Mouse (Mus musculus) liver, adult 2 months (tissue): ENCODE results near the gene Il27ra. TPM values are rescaled to one million over a fixed set of nuclear protein-coding genes. Genes with fewer than 3 reads are reported as not detected.

ENCODE experiments used
- DNase-seq: peaks from one replicate; pipeline ENCODE4 v3.0.0-alpha.2; 2011; ENCODE audit warnings: low read depth, low spot score; ENCODE audit errors: extremely low read depth
- H3K27ac ChIP-seq: fragments of 200-500 bp; replicated peaks from 2 replicates; pipeline ENCODE4 v1.5.1; 2012; ENCODE audit warnings: low read depth, mild to moderate bottlenecking, control low read depth, inconsistent platforms, low read length; ENCODE audit not compliant: insufficient read depth
- H3K27me3 ChIP-seq: fragments of 200-500 bp; 2 replicates; pipeline ENCODE4 v1.6.1; 2012; ENCODE audit warnings: mild to moderate bottlenecking, moderate library complexity, low read length, inconsistent platforms; ENCODE audit not compliant: control insufficient read depth, insufficient read depth
- H3K36me3 ChIP-seq: fragments of 200-500 bp; 2 replicates; pipeline ENCODE4 v1.6.1; 2012; ENCODE audit warnings: low read length, inconsistent platforms; ENCODE audit not compliant: control insufficient read depth, insufficient read depth
- H3K4me1 ChIP-seq: fragments of 200-500 bp; 2 replicates; pipeline ENCODE4 v1.6.1; 2011; ENCODE audit warnings: low read length; ENCODE audit not compliant: control insufficient read depth, insufficient read depth
- H3K4me3 ChIP-seq: fragments of 200-500 bp; 2 replicates; pipeline ENCODE4 v1.5.1; 2011; ENCODE audit warnings: low read depth, mild to moderate bottlenecking, control low read depth, low read length, moderate library complexity; ENCODE audit not compliant: insufficient read depth
- H3K79me2 ChIP-seq: fragments of 200-500 bp; 2 replicates; pipeline ENCODE4 v1.6.1; 2012; ENCODE audit warnings: inconsistent platforms, mild to moderate bottlenecking, low read length, moderate library complexity; ENCODE audit not compliant: control insufficient read depth, insufficient read depth
- H3K9ac ChIP-seq: fragments of 200-500 bp; 2 replicates; pipeline ENCODE4 v1.6.1; 2012; ENCODE audit warnings: low read depth, mild to moderate bottlenecking, control low read depth, inconsistent platforms, low read length
- CTCF ChIP-seq: fragments of 200-500 bp; IDR thresholded peaks from 2 replicates; pipeline ENCODE4 v1.5.1; 2011; ENCODE audit warnings: low read depth, low read length, control low read depth
- POLR2A ChIP-seq: fragments of 200-500 bp; IDR thresholded peaks from 2 replicates; pipeline ENCODE4 v1.6.1; 2011; ENCODE audit warnings: low read length, control low read depth; ENCODE audit not compliant: insufficient read depth; ENCODE audit errors: extremely low read depth
- WGBS: fragments of 180-500 bp; shearing (Covaris S2); methylation state at CpG from one replicate; pipeline ENCODE4 v1.1.7; 2018; 5-methylcytosine and 5-hydroxymethylcytosine counted together
- polyA plus RNA-seq: library from polyadenylated mRNA; depleted of rRNA; stranded (reverse); fragments of >200 nt; gene quantifications from 2 replicates; pipeline ENCODE4 v1.2.3, GENCODE M21; 2012
- total RNA-seq: library from RNA; depleted of rRNA; stranded (reverse); fragments of >200 nt; gene quantifications from 2 replicates; pipeline ENCODE4 v1.2.3, GENCODE M21; 2014

Gene Il27ra
- total and polyA plus RNA-seq, 2 experiments = 1.5 to 2.1 TPM

- no peak for DNase-seq
- peaks cover 4% of the 10 kb centered on the region for H3K27me3 ChIP-seq
These were observed 21.3 kb downstream of the Il27ra start, which contains the start of gene Palm3 for GRCm38 (mm10) chr8:84021096-84021495. Gene Palm3 (plus strand): TSS chr8:84021471.

GRCm38 (mm10) chr8:84019738-84020137 lies 22.7 kb downstream of the Il27ra start:
- 77% methylated on average over 9 of the region's 9 CpGs for WGBS
- TF ChIP-seq CTCF (no peak), POLR2A (no peak)
- Histone ChIP-seq H3K27me3 (no peaks in the 10 kb centered on the region; the same call in 1 of the 2 replicates), H3K9ac (no peak overlapping the region), H3K79me2 (no peaks in the 10 kb centered on the region), H3K4me1 (no peaks in the 10 kb centered on the region), H3K36me3 (no peaks in the 10 kb centered on the region), H3K27ac (no peak overlapping the region), H3K4me3 (no peak overlapping the region)
- DNase-seq = no peak

More at GRCm38 (mm10) chr8:84021096-84021495, 21.3 kb downstream of the Il27ra start, which contains the start of gene Palm3:
- no peaks in the 10 kb centered on the region for H3K36me3 ChIP-seq
- no peaks in the 10 kb centered on the region for H3K79me2 ChIP-seq
- H3K27ac ChIP-seq = no peak within 1 kb of the TSS
- WGBS = 21% methylated on average over 17 of the region's 18 CpGs
- no peak within 1 kb of the TSS for H3K4me3 ChIP-seq
- H3K4me1 ChIP-seq = no peaks in the 10 kb centered on the region
- no peak for TF ChIP-seq POLR2A
- TF ChIP-seq CTCF = no peak
- H3K9ac ChIP-seq = no peak within 1 kb of the TSS

GRCm38 (mm10) chr8:84015833-84016232 lies 26.6 kb downstream of the Il27ra start:
- no peak overlapping the region for H3K4me3 ChIP-seq
- TF ChIP-seq CTCF = no peak
- H3K27me3 ChIP-seq = no peaks in the 10 kb centered on the region
- no peak overlapping the region for H3K27ac ChIP-seq
- H3K79me2 ChIP-seq = no peaks in the 10 kb centered on the region
- H3K9ac ChIP-seq = no peak overlapping the region
- 98% methylated on average over 5 of the region's 5 CpGs for WGBS
- no peak for DNase-seq
- peaks cover 5% of the 10 kb centered on the region; the same call in 1 of the 2 replicates for H3K4me1 ChIP-seq
- no peaks in the 10 kb centered on the region for H3K36me3 ChIP-seq

GRCm38 (mm10) chr8:84012499-84013165 lies 29.8 kb downstream of the Il27ra start:
- peak overlapping the region; percentile 14 for H3K27ac ChIP-seq
- no peaks in the 10 kb centered on the region for H3K79me2 ChIP-seq
- H3K4me1 ChIP-seq = peaks cover 5% of the 10 kb centered on the region; the same call in 1 of the 2 replicates
- TF ChIP-seq POLR2A (0 out of 2 replicates have a peak, but pooled peaks have one; percentile 14), CTCF (no peak)
- peak overlapping the region; percentile 48; the same call in 1 of the 2 replicates for H3K4me3 ChIP-seq
- no peaks in the 10 kb centered on the region for H3K36me3 ChIP-seq
- H3K27me3 ChIP-seq = no peaks in the 10 kb centered on the region
- H3K9ac ChIP-seq = peak overlapping the region; percentile 53
- DNase-seq = peak; percentile 44
- WGBS = 10% methylated on average over 35 of the region's 35 CpGs

GRCm38 (mm10) chr8:84011705-84012498 lies 30.5 kb downstream of the Il27ra start, which contains the start of gene 2210011C24Rik:
Gene 2210011C24Rik (minus strand): TSS chr8:84012171.
- no peak for TF ChIP-seq POLR2A
- Histone ChIP-seq H3K27me3 (no peaks in the 10 kb centered on the region), H3K36me3 (no peaks in the 10 kb centered on the region), H3K4me1 (peaks cover 5% of the 10 kb centered on the region; the same call in 1 of the 2 replicates), H3K4me3 (peak within 1 kb of the TSS; percentile 49; the same call in 1 of the 2 replicates), H3K79me2 (no peaks in the 10 kb centered on the region), H3K9ac (peak within 1 kb of the TSS; percentile 53), H3K27ac (peak within 1 kb of the TSS; percentile 14)
- peak; percentile 51 for DNase-seq
- 2% methylated on average over 45 of the region's 45 CpGs for WGBS
